Mouse (Mus musculus) stomach, postnatal 0 days (tissue): ENCODE data around the gene Il18.

ENCODE experiments used
- CTCF ChIP-seq: IDR thresholded peaks from 2 replicates; pipeline ENCODE4 v1.5.1; 2016; ENCODE audit warnings: antibody characterized with exemption, low read depth, mild to moderate bottlenecking, moderate library complexity
- EP300 ChIP-seq: optimal IDR thresholded peaks from 2 replicates; pipeline ENCODE3; 2016; ENCODE audit warnings: antibody characterized with exemption

- no peak for TF ChIP-seq EP300
- TF ChIP-seq CTCF: no peak
These were observed 13.3 kb downstream of the Il18 start for GRCm38 (mm10) chr9:50567881-50568280.
